Mouse (Mus musculus) embryonic fibroblast, embryonic 13.5 days (primary cell): Measurements from ENCODE around the gene E4f1. TPM values are rescaled to one million over a fixed set of nuclear protein-coding genes. Genes with fewer than 3 reads are reported as not detected.

Source experiments
- H3K27ac ChIP-seq: 2 replicates; pipeline ENCODE4 v1.5.1; 2012; ENCODE audit warnings: low read length, control low read depth, inconsistent platforms; ENCODE audit not compliant: insufficient read depth
- H3K4me1 ChIP-seq: 2 replicates; pipeline ENCODE4 v1.6.1; 2011; ENCODE audit warnings: low read length; ENCODE audit not compliant: control insufficient read depth, insufficient read depth
- H3K4me3 ChIP-seq: 2 replicates; pipeline ENCODE4 v1.5.1; 2011; ENCODE audit warnings: mild to moderate bottlenecking, control low read depth, low read length; ENCODE audit not compliant: insufficient read depth
- CTCF ChIP-seq: IDR thresholded peaks from 2 replicates; pipeline ENCODE4 v1.5.1; 2011; ENCODE audit warnings: mild to moderate bottlenecking, control low read depth, low read length, moderate library complexity, borderline replicate concordance; ENCODE audit not compliant: insufficient read depth
- POLR2A ChIP-seq: IDR thresholded peaks from 2 replicates; pipeline ENCODE4 v1.6.1; 2011; ENCODE audit warnings: low read depth, mild to moderate bottlenecking, control low read depth, low read length, moderate library complexity
- polyA plus RNA-seq: library from polyadenylated mRNA; stranded (reverse); fragments of >200 nt; gene quantifications from 2 replicates; pipeline ENCODE4 v1.2.4, GENCODE M21; 2011; ENCODE audit warnings: low read depth; ENCODE audit not compliant: missing spikeins, insufficient read length

E4f1 gene
- polyA plus RNA-seq, 1 experiment, result 14.8 TPM

GRCm38 (mm10) chr17:24496026-24496425, 25.9 kb upstream of the E4f1 start:
- no peak overlapping the region for H3K27ac ChIP-seq
- H3K4me1 ChIP-seq, result no peaks in the 10 kb centered on the region
- H3K4me3 ChIP-seq, result no peak overlapping the region
- TF ChIP-seq CTCF (no peak), POLR2A (no peak)

GRCm38 (mm10) chr17:24495443-24495842, 25.3 kb upstream of the E4f1 start:
- no peak overlapping the region for H3K27ac ChIP-seq
- no peaks in the 10 kb centered on the region for H3K4me1 ChIP-seq
- no peak overlapping the region for H3K4me3 ChIP-seq
- no peak for TF ChIP-seq CTCF
- TF ChIP-seq POLR2A, result no peak

- Histone ChIP-seq H3K4me3 (no peak overlapping the region), H3K27ac (no peak overlapping the region), H3K4me1 (no peaks in the 10 kb centered on the region)
- TF ChIP-seq POLR2A (no peak), CTCF (0 out of 2 replicates have a peak, but pooled peaks have one; percentile 9)
Observed at GRCm38 (mm10) chr17:24494627-24495335, 24.7 kb upstream of the E4f1 start.

- no peaks in the 10 kb centered on the region for H3K4me1 ChIP-seq
- no peak for TF ChIP-seq POLR2A
- TF ChIP-seq CTCF, result no peak
- no peak overlapping the region for H3K27ac ChIP-seq
- no peak overlapping the region for H3K4me3 ChIP-seq
Observed at GRCm38 (mm10) chr17:24490399-24490798, 20.3 kb upstream of the E4f1 start.

- 0 out of 2 replicates have a peak overlapping the region, but pooled peaks have one; percentile 42 for H3K4me3 ChIP-seq
- no peak overlapping the region for H3K27ac ChIP-seq
- no peak for TF ChIP-seq POLR2A
- no peak for TF ChIP-seq CTCF
- H3K4me1 ChIP-seq, result no peaks in the 10 kb centered on the region
Observed at GRCm38 (mm10) chr17:24489265-24490030, 19.3 kb upstream of the E4f1 start.

GRCm38 (mm10) chr17:24488662-24489264, 18.6 kb upstream of the E4f1 start:
- Histone ChIP-seq H3K4me3 (peak overlapping the region; percentile 42), H3K4me1 (no peaks in the 10 kb centered on the region), H3K27ac (no peak overlapping the region)
- TF ChIP-seq CTCF (no peak), POLR2A (no peak)

GRCm38 (mm10) chr17:24488186-24488661, 18.1 kb upstream of the E4f1 start, which contains the start of gene Caskin1:
Gene Caskin1, plus strand, starts transcription at chr17:24488601.
- no peaks in the 10 kb centered on the region for H3K4me1 ChIP-seq

GRCm38 (mm10) chr17:24485090-24485860, 15.2 kb upstream of the E4f1 start:
- H3K4me1 ChIP-seq, result no peaks in the 10 kb centered on the region
- no peak overlapping the region for H3K27ac ChIP-seq
- H3K4me3 ChIP-seq, result no peak overlapping the region
- TF ChIP-seq POLR2A, result no peak
- TF ChIP-seq CTCF, result no peak

More at GRCm38 (mm10) chr17:24488186-24488661, 18.1 kb upstream of the E4f1 start, which contains the start of gene Caskin1:
- Histone ChIP-seq H3K27ac (no peak within 1 kb of the TSS), H3K4me3 (peak within 1 kb of the TSS; percentile 42)
- TF ChIP-seq POLR2A (no peak), CTCF (no peak)

GRCm38 (mm10) chr17:24483495-24483894, 13.4 kb upstream of the E4f1 start:
- H3K4me1 ChIP-seq, result no peaks in the 10 kb centered on the region; the same call in 1 of the 2 replicates
- H3K4me3 ChIP-seq, result no peak overlapping the region
- no peak overlapping the region for H3K27ac ChIP-seq
- TF ChIP-seq CTCF, result no peak
- no peak for TF ChIP-seq POLR2A
